Mouse (Mus musculus) midbrain, embryonic 14.5 days (tissue): ENCODE data around the gene Gm20458. TPM values are rescaled to one million over a fixed set of nuclear protein-coding genes. Genes with fewer than 3 reads are reported as not detected.
A peak's percentile ranks its signal among the peaks of the same experiment; 100 is the strongest.

Experiments used
- ATAC-seq: fragments of 200-750 bp; cut with Nextera tagmentation; 2 replicates; pipeline ENCODE4 v1.8.0; 2017; ENCODE audit warnings: moderate number of reproducible peaks, moderate library complexity; ENCODE audit not compliant: low FRiP score, low TSS enrichment
- DNase-seq: peaks from one replicate; pipeline ENCODE4 v3.0.0-alpha.2; 2015
- H3K27ac ChIP-seq: fragments of 300-500 bp; sonication (generic); replicated peaks from 2 replicates; pipeline ENCODE4 v1.5.1; 2014; ENCODE audit warnings: mild to moderate bottlenecking, low read depth, low read length, moderate library complexity
- H3K27me3 ChIP-seq: fragments of 300-500 bp; sonication (generic); 2 replicates; pipeline ENCODE4 v1.6.1; 2014; ENCODE audit warnings: low read length, control low read depth, mixed read lengths; ENCODE audit not compliant: control insufficient read depth, insufficient read depth
- H3K36me3 ChIP-seq: fragments of 300-500 bp; sonication (generic); 2 replicates; pipeline ENCODE4 v1.6.1; 2014; ENCODE audit warnings: low read length, control low read depth; ENCODE audit not compliant: control insufficient read depth, insufficient read depth
- H3K4me1 ChIP-seq: fragments of 300-500 bp; sonication (generic); 2 replicates; pipeline ENCODE4 v1.6.1; 2014; ENCODE audit warnings: mild to moderate bottlenecking, antibody characterized with exemption, low read length, control low read depth; ENCODE audit not compliant: control insufficient read depth, insufficient read depth
- H3K4me2 ChIP-seq: fragments of 300-500 bp; sonication (generic); 2 replicates; pipeline ENCODE4 v1.6.1; 2014; ENCODE audit warnings: mild to moderate bottlenecking, low read length, moderate library complexity
- H3K4me3 ChIP-seq: fragments of 300-500 bp; sonication (generic); replicated peaks from 2 replicates; pipeline ENCODE4 v1.5.1; 2014; ENCODE audit warnings: low read depth, low read length
- H3K9ac ChIP-seq: fragments of 300-500 bp; sonication (generic); replicated peaks from 2 replicates; pipeline ENCODE4 v1.6.1; 2014; ENCODE audit warnings: mild to moderate bottlenecking, low read length, moderate library complexity
- H3K9me3 ChIP-seq: fragments of 300-500 bp; sonication (generic); 2 replicates; pipeline ENCODE4 v1.6.1; 2016; ENCODE audit warnings: low read length, control low read depth, mixed read lengths; ENCODE audit not compliant: control insufficient read depth
- WGBS: fragments of 180-500 bp; shearing (Covaris S2); extraction: QIAGEN DNeasy Blood & Tissue Kit; methylation state at CpG from one replicate; pipeline ENCODE4 v1.1.7; 2014; 5-methylcytosine and 5-hydroxymethylcytosine counted together
- polyA plus RNA-seq: library from polyadenylated mRNA; unstranded; fragments of >200 nt; fragmentation: Nextera tagmentation; extraction: Ambion mirVana; gene quantifications from 2 replicates; pipeline ENCODE4 v1.2.1, GENCODE M21; 2014

The Gm20458 gene
- polyA plus RNA-seq, 1 experiment from 2014 or later = 5.1 TPM

GRCm38 (mm10) chr2:164513389-164513788 is 52.6 kb downstream of the Gm20458 start:
- Histone ChIP-seq H3K27me3 (no peaks in the 10 kb centered on the region), H3K9me3 (no peaks in the 10 kb centered on the region), H3K27ac (no peak overlapping the region), H3K9ac (no peak overlapping the region), H3K4me1 (no peaks in the 10 kb centered on the region), H3K4me2 (no peak overlapping the region), H3K36me3 (no peaks in the 10 kb centered on the region), H3K4me3 (no peak overlapping the region)
- 81% methylated on average over 8 of the region's 8 CpGs for WGBS
- no peak for DNase-seq
- ATAC-seq = no peak

- WGBS = 91% methylated on average over 3 of the region's 3 CpGs
- Histone ChIP-seq H3K4me3 (no peak overlapping the region), H3K4me2 (no peak overlapping the region), H3K27me3 (no peaks in the 10 kb centered on the region), H3K36me3 (no peaks in the 10 kb centered on the region), H3K9me3 (no peaks in the 10 kb centered on the region), H3K9ac (no peak overlapping the region), H3K27ac (no peak overlapping the region), H3K4me1 (no peaks in the 10 kb centered on the region)
- DNase-seq (no peak), ATAC-seq (no peak)
Measured at GRCm38 (mm10) chr2:164514916-164515315, 54.1 kb downstream of the Gm20458 start.

GRCm38 (mm10) chr2:164515897-164516296 is 55.1 kb downstream of the Gm20458 start:
- no peaks in the 10 kb centered on the region for H3K36me3 ChIP-seq
- DNase-seq = no peak
- no peak overlapping the region for H3K27ac ChIP-seq
- H3K9ac ChIP-seq = no peak overlapping the region
- no peaks in the 10 kb centered on the region for H3K9me3 ChIP-seq
- H3K4me1 ChIP-seq = no peaks in the 10 kb centered on the region
- no peak for ATAC-seq
- H3K4me3 ChIP-seq = no peak overlapping the region
- no peaks in the 10 kb centered on the region for H3K27me3 ChIP-seq
- H3K4me2 ChIP-seq = no peak overlapping the region
- WGBS = 84% methylated on average over 9 of the region's 9 CpGs

- Histone ChIP-seq H3K36me3 (no peaks in the 10 kb centered on the region), H3K9me3 (no peaks in the 10 kb centered on the region), H3K27me3 (no peaks in the 10 kb centered on the region), H3K4me2 (no peak overlapping the region), H3K4me3 (no peak overlapping the region), H3K27ac (no peak overlapping the region), H3K9ac (no peak overlapping the region), H3K4me1 (no peaks in the 10 kb centered on the region)
- DNase-seq (no peak), ATAC-seq (no peak)
- 89% methylated on average over 11 of the region's 11 CpGs for WGBS
Measured at GRCm38 (mm10) chr2:164516592-164516991, 55.8 kb downstream of the Gm20458 start.

- Histone ChIP-seq H3K27me3 (no peaks in the 10 kb centered on the region), H3K4me1 (no peaks in the 10 kb centered on the region), H3K36me3 (no peaks in the 10 kb centered on the region), H3K9me3 (no peaks in the 10 kb centered on the region), H3K4me3 (no peak overlapping the region), H3K27ac (no peak overlapping the region), H3K9ac (no peak overlapping the region), H3K4me2 (no peak overlapping the region)
- DNase-seq (peak; percentile 28), ATAC-seq (no peak)
- WGBS = 32% methylated on average over 10 of the region's 10 CpGs
Measured at GRCm38 (mm10) chr2:164517485-164518221, 56.9 kb downstream of the Gm20458 start.

GRCm38 (mm10) chr2:164518266-164519170 is 57.8 kb downstream of the Gm20458 start:
- H3K27me3 ChIP-seq = no peaks in the 10 kb centered on the region
- peak; percentile 26 for DNase-seq
- H3K4me3 ChIP-seq = no peak overlapping the region
- no peaks in the 10 kb centered on the region for H3K36me3 ChIP-seq
- H3K27ac ChIP-seq = no peak overlapping the region
- H3K4me1 ChIP-seq = no peaks in the 10 kb centered on the region
- H3K9me3 ChIP-seq = no peaks in the 10 kb centered on the region
- H3K4me2 ChIP-seq = no peak overlapping the region
- no peak for ATAC-seq
- 61% methylated on average over 11 of the region's 11 CpGs for WGBS
- H3K9ac ChIP-seq = no peak overlapping the region

- no peak for ATAC-seq
- H3K9me3 ChIP-seq = no peaks in the 10 kb centered on the region
- H3K36me3 ChIP-seq = no peaks in the 10 kb centered on the region
- 76% methylated on average over 6 of the region's 6 CpGs for WGBS
- H3K27me3 ChIP-seq = no peaks in the 10 kb centered on the region
- H3K4me2 ChIP-seq = no peak overlapping the region
- no peak for DNase-seq
- no peaks in the 10 kb centered on the region for H3K4me1 ChIP-seq
- H3K9ac ChIP-seq = no peak overlapping the region
- no peak overlapping the region for H3K4me3 ChIP-seq
- H3K27ac ChIP-seq = no peak overlapping the region
Measured at GRCm38 (mm10) chr2:164519171-164519526, 58.4 kb downstream of the Gm20458 start.

GRCm38 (mm10) chr2:164520782-164521181 is 60.0 kb downstream of the Gm20458 start:
- Histone ChIP-seq H3K27ac (no peak overlapping the region), H3K27me3 (no peaks in the 10 kb centered on the region), H3K9me3 (no peaks in the 10 kb centered on the region), H3K9ac (no peak overlapping the region), H3K4me1 (no peaks in the 10 kb centered on the region), H3K4me2 (no peak overlapping the region), H3K36me3 (no peaks in the 10 kb centered on the region), H3K4me3 (no peak overlapping the region)
- 12% methylated on average over 3 of the region's 3 CpGs for WGBS
- no peak for ATAC-seq
- peak; percentile 46 for DNase-seq
